Mouse (Mus musculus): ENCODE measurements around the gene Hist1h2bb. TPM values are rescaled to one million over a fixed set of nuclear protein-coding genes. Genes with fewer than 3 reads are reported as not detected.

Hist1h2bb gene
- polyA plus RNA-seq, 1 experiment = 2.8 TPM

DNA sequence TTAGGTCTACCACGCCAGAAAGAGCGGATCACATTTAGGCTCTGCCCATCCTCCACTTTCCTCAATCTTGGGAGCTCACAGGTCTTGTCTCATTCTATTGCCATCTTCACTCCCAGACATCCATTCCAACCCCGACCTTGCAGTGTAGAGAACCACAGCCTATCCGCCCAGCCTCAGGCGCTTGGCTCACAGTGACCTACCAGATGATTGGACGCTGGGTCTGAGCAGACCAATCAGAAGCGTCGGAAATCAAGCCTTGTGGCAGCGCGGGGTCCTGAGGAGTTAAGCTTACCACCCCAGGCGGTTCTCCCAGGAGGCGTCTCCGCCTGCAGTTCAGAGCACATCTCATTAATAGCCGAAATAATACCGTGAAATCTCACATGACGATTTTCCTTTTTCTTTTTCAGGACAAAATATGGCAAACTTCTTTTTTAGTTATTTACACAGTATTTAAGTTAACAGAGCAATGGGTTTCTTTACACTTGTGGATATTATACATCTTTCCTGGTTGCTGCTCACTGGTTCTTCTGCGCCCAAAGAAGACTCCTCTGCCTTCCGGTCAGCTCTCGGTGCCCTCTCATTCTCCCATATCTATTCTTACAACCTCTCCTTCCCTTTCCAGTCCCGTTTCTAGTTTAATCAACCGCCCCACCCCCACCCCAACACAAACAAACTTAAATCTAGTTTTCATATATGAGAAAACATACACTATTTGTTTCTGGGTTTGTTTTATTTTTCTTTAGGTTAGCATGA, 26.2 kb downstream of the Hist1h2bb start:
- no peaks in the 10 kb centered on the region for H3K36me3 ChIP-seq (ENCODE audit: control insufficient read depth, insufficient read depth)
- H3K4me3 ChIP-seq (ENCODE audit: insufficient read depth, poor library complexity, severe bottlenecking) = no peak overlapping the region
- no peaks in the 10 kb centered on the region for H3K79me3 ChIP-seq (ENCODE audit: low read depth)
- no peak for TF ChIP-seq USF1 (IDR thresholded peaks at IDR 0.05; ENCODE audit: low read depth)
- TF ChIP-seq MAX (IDR thresholded peaks at IDR 0.05) = no peak
- TF ChIP-seq MYOG (IDR thresholded peaks at IDR 0.05; ENCODE audit: control insufficient read depth, extremely low read depth, insufficient read length) = no peak
- no peak for TF ChIP-seq CEBPB (IDR thresholded peaks at IDR 0.05; ENCODE audit: low read depth)
- TF ChIP-seq MYOD1 (IDR thresholded peaks at IDR 0.05; ENCODE audit: control insufficient read depth, insufficient read length, low read depth) = no peak
- no peak for TF ChIP-seq CTCF (IDR thresholded peaks at IDR 0.05; ENCODE audit: control insufficient read depth, insufficient read depth, insufficient read length)
- no peak for TF ChIP-seq FOSL1 (IDR thresholded peaks at IDR 0.05; ENCODE audit: insufficient read depth, low read length, poor library complexity, severe bottlenecking)
- no peaks in the 10 kb centered on the region for H3K79me2 ChIP-seq (ENCODE audit: control insufficient read depth, insufficient read depth)
- no peak overlapping the region for H3ac ChIP-seq (ENCODE audit: control insufficient read depth, insufficient read length, low read depth)
- no peaks in the 10 kb centered on the region for H3K27me3 ChIP-seq (ENCODE audit: control insufficient read depth, insufficient read depth, insufficient read length)

DNA sequence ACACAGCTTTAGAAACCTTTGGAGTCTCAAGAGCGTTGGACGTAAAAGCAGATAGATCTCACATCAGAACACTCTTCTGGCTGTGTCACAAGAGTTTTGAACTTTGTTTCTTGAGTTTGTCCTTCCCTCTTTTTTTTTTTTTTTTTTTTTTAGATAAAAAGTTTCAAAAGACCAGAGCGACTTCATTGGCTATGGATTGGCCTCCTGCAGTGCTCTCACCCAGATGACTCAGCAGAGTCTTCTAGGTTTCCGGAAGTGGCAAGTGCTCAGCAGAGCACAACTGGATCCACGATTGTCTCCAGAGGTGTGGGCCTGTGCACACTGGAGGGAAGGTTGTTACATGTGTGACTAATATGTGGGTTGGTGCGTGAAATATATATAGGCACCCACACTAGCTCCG, 31.8 kb downstream of the Hist1h2bb start:
- no peaks in the 10 kb centered on the region for H3K36me3 ChIP-seq (ENCODE audit: control insufficient read depth, insufficient read depth)
- H3ac ChIP-seq (ENCODE audit: control insufficient read depth, insufficient read length, low read depth) = no peak overlapping the region
- no peaks in the 10 kb centered on the region for H3K79me3 ChIP-seq (ENCODE audit: low read depth)
- no peak overlapping the region for H3K4me3 ChIP-seq (ENCODE audit: insufficient read depth, poor library complexity, severe bottlenecking)
- H3K79me2 ChIP-seq (ENCODE audit: control insufficient read depth, insufficient read depth) = no peaks in the 10 kb centered on the region
- no peaks in the 10 kb centered on the region for H3K27me3 ChIP-seq (ENCODE audit: control insufficient read depth, insufficient read depth, insufficient read length)
- TF ChIP-seq FOSL1 (IDR thresholded peaks at IDR 0.05; ENCODE audit: insufficient read depth, low read length, poor library complexity, severe bottlenecking) (no peak), CTCF (IDR thresholded peaks at IDR 0.05; ENCODE audit: control insufficient read depth, insufficient read depth, insufficient read length) (no peak), MYOD1 (IDR thresholded peaks at IDR 0.05; ENCODE audit: control insufficient read depth, insufficient read length, low read depth) (no peak), MYOG (IDR thresholded peaks at IDR 0.05; ENCODE audit: control insufficient read depth, extremely low read depth, insufficient read length) (no peak), MAX (IDR thresholded peaks at IDR 0.05) (no peak), USF1 (IDR thresholded peaks at IDR 0.05; ENCODE audit: low read depth) (no peak)

DNA sequence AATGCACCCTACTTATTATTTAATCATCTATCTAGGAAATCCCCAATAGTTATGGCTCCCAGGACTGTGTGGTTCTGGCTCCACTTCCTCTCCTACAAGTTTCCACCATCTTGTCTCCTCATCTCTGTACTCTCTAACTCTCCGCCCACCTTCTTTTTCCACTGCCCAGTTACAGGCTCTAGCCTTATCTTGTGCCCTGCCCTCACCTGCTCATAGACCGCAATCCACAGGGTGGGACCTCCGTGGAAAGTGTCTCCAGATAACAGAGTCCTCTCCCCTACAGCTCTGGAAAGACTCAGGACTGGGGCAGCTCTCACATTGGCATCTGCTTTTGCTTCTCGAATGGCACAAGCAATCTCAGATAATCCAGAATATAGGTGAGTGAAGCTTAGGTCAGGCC, 32.5 kb downstream of the Hist1h2bb start:
- Histone ChIP-seq H3ac (ENCODE audit: control insufficient read depth, insufficient read length, low read depth) (no peak overlapping the region), H3K27me3 (ENCODE audit: control insufficient read depth, insufficient read depth, insufficient read length) (no peaks in the 10 kb centered on the region)
- TF ChIP-seq CTCF (IDR thresholded peaks at IDR 0.05; ENCODE audit: control insufficient read depth, insufficient read depth, insufficient read length) (no peak), FOSL1 (IDR thresholded peaks at IDR 0.05; ENCODE audit: insufficient read depth, low read length, poor library complexity, severe bottlenecking) (no peak), USF1 (IDR thresholded peaks at IDR 0.05; ENCODE audit: low read depth) (no peak), MYOD1 (IDR thresholded peaks at IDR 0.05; ENCODE audit: control insufficient read depth, insufficient read length, low read depth) (no peak), MAX (IDR thresholded peaks at IDR 0.05) (no peak)

DNA sequence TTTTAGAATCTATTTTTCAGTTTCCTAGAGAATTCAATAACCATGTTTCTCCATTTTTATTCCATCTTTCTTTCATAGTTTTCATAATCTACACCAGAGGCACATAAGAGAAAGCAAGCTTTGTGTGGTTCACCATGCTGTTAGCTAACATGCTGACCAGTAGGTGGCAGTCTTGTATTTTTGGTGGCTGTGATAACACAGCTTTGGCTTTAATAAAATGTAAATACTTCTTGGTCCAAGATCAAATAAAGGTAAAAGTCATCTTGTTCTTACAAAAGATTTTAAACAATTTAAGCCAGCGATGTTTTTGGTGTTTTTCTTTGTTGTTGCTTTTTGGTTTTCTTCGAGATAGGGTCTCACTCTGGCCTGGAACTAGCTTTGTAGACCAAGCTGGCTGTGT, 46.0 kb downstream of the Hist1h2bb start:
- peaks cover 21% of the 10 kb centered on the region for H3K27me3 ChIP-seq (ENCODE audit: control insufficient read depth, insufficient read depth, insufficient read length)
- H3K4me3 ChIP-seq (ENCODE audit: insufficient read depth, poor library complexity, severe bottlenecking) = no peak overlapping the region
- H3ac ChIP-seq (ENCODE audit: control insufficient read depth, insufficient read length, low read depth) = no peak overlapping the region
- no peaks in the 10 kb centered on the region for H3K36me3 ChIP-seq (ENCODE audit: control insufficient read depth, insufficient read depth)
- peak; percentile 42 for TF ChIP-seq CTCF (IDR thresholded peaks at IDR 0.05; ENCODE audit: control insufficient read depth, insufficient read depth, insufficient read length)
- no peak for TF ChIP-seq CEBPB (IDR thresholded peaks at IDR 0.05; ENCODE audit: low read depth)
- TF ChIP-seq MYOG (IDR thresholded peaks at IDR 0.05; ENCODE audit: control insufficient read depth, extremely low read depth, insufficient read length) = no peak
- no peak for TF ChIP-seq MYOD1 (IDR thresholded peaks at IDR 0.05; ENCODE audit: control insufficient read depth, insufficient read length, low read depth)
- no peaks in the 10 kb centered on the region for H3K79me3 ChIP-seq (ENCODE audit: low read depth)
- no peaks in the 10 kb centered on the region for H3K79me2 ChIP-seq (ENCODE audit: control insufficient read depth, insufficient read depth)

More for the DNA sequence above, 32.5 kb downstream of the Hist1h2bb start:
- H3K4me3 ChIP-seq (ENCODE audit: insufficient read depth, poor library complexity, severe bottlenecking) = no peak overlapping the region
- H3K79me3 ChIP-seq (ENCODE audit: low read depth) = no peaks in the 10 kb centered on the region
- H3K79me2 ChIP-seq (ENCODE audit: control insufficient read depth, insufficient read depth) = no peaks in the 10 kb centered on the region
- no peaks in the 10 kb centered on the region for H3K36me3 ChIP-seq (ENCODE audit: control insufficient read depth, insufficient read depth)

Small RNA genes lying within 50 kb of the gene (microRNA-seq; reads per million reads assigned to microRNA genes)
- gene Gm44314 (ENCODE audit: borderline microRNAs expressed) (not detected), gene Gm44484 (ENCODE audit: borderline microRNAs expressed) (not detected)

Other genes starting within 250 kb of the Hist1h2bb start
- 6.9 TPM for gene Hist1h4h, start 215.7 kb upstream of the Hist1h2bb start, polyA plus RNA-seq (2012; fragmentation: generic; extraction: Trizol)
- gene Hist1h2af, start 212.8 kb upstream of the Hist1h2bb start, polyA plus RNA-seq (2012; fragmentation: generic; extraction: Trizol) = 98.1 TPM
- gene Hist1h3g, start 211.3 kb upstream of the Hist1h2bb start, polyA plus RNA-seq (2012; fragmentation: generic; extraction: Trizol) = 5.5 TPM
- gene Hist1h2bh, start 203.3 kb upstream of the Hist1h2bb start, polyA plus RNA-seq (2012; fragmentation: generic; extraction: Trizol) = 1.2 TPM
- 1.2 TPM for gene Hist1h3f, start 202.7 kb upstream of the Hist1h2bb start, polyA plus RNA-seq (2012; fragmentation: generic; extraction: Trizol)
- 7.4 TPM for gene Hist1h4f, start 195.1 kb upstream of the Hist1h2bb start, polyA plus RNA-seq (2012; fragmentation: generic; extraction: Trizol)
- 0.25 TPM for gene Hist1h1d, start 193.5 kb upstream of the Hist1h2bb start, polyA plus RNA-seq (2012; fragmentation: generic; extraction: Trizol)
- 2.8 TPM for gene Hist1h3e, start 184.4 kb upstream of the Hist1h2bb start, polyA plus RNA-seq (2012; fragmentation: generic; extraction: Trizol)
- gene Hist1h2ae, start 175.5 kb upstream of the Hist1h2bb start, polyA plus RNA-seq (2012; fragmentation: generic; extraction: Trizol) = 12.6 TPM
- 9.9 TPM for gene Hist1h2bg, start 175.3 kb upstream of the Hist1h2bb start, polyA plus RNA-seq (2012; fragmentation: generic; extraction: Trizol)
- gene Hist1h2bf, start 172.5 kb upstream of the Hist1h2bb start, polyA plus RNA-seq (2012; fragmentation: generic; extraction: Trizol) = 4.5 TPM
- gene Hist1h2ad, start 172.4 kb upstream of the Hist1h2bb start, polyA plus RNA-seq (2012; fragmentation: generic; extraction: Trizol) = 0.73 TPM
- 1.9 TPM for gene Hist1h3d, start 171.0 kb upstream of the Hist1h2bb start, polyA plus RNA-seq (2012; fragmentation: generic; extraction: Trizol)
- gene Hist1h4d, start 165.1 kb upstream of the Hist1h2bb start, polyA plus RNA-seq (2012; fragmentation: generic; extraction: Trizol) = 2.8 TPM
- gene Hist1h2be, start 125.6 kb upstream of the Hist1h2bb start, polyA plus RNA-seq (2012; fragmentation: generic; extraction: Trizol) = 0.98 TPM
- 1.2 TPM for gene Hist1h1e, start 124.2 kb upstream of the Hist1h2bb start, polyA plus RNA-seq (2012; fragmentation: generic; extraction: Trizol)
- 0.54 TPM for gene Hist1h2ac, start 62.8 kb upstream of the Hist1h2bb start, polyA plus RNA-seq (2012; fragmentation: generic; extraction: Trizol)
- gene Hist1h2bc, start 62.5 kb upstream of the Hist1h2bb start, polyA plus RNA-seq (2012; fragmentation: generic; extraction: Trizol) = 16.8 TPM
- not detected for gene Hist1h1t, start 50.9 kb upstream of the Hist1h2bb start, polyA plus RNA-seq (2012; fragmentation: generic; extraction: Trizol)
- 0.62 TPM for gene Hist1h4c, start 48.3 kb upstream of the Hist1h2bb start, polyA plus RNA-seq (2012; fragmentation: generic; extraction: Trizol)
- 0.91 TPM for gene Hfe, start 35.9 kb upstream of the Hist1h2bb start, polyA plus RNA-seq (2012; fragmentation: generic; extraction: Trizol)
- 45.9 TPM for gene Hist1h1c, start 7.9 kb upstream of the Hist1h2bb start, polyA plus RNA-seq (2012; fragmentation: generic; extraction: Trizol)
- 6.1 TPM for gene Hist1h3c, start 1.1 kb upstream of the Hist1h2bb start, polyA plus RNA-seq (2012; fragmentation: generic; extraction: Trizol)
- gene Hist1h2ab, start 4.4 kb downstream of the Hist1h2bb start, polyA plus RNA-seq (2012; fragmentation: generic; extraction: Trizol) = 9.3 TPM
- 2.0 TPM for gene Hist1h3b, start 5.5 kb downstream of the Hist1h2bb start, polyA plus RNA-seq (2012; fragmentation: generic; extraction: Trizol)
- 16.8 TPM for gene Hist1h4b, start 10.3 kb downstream of the Hist1h2bb start, polyA plus RNA-seq (2012; fragmentation: generic; extraction: Trizol)
- 6.8 TPM for gene Hist1h4a, start 14.5 kb downstream of the Hist1h2bb start, polyA plus RNA-seq (2012; fragmentation: generic; extraction: Trizol)
- 2.4 TPM for gene Hist1h3a, start 15.7 kb downstream of the Hist1h2bb start, polyA plus RNA-seq (2012; fragmentation: generic; extraction: Trizol)
- gene Hist1h1a, start 16.9 kb downstream of the Hist1h2bb start, polyA plus RNA-seq (2012; fragmentation: generic; extraction: Trizol) = 1.5 TPM
- 0.02 TPM for gene Trim38, start 23.2 kb downstream of the Hist1h2bb start, polyA plus RNA-seq (2012; fragmentation: generic; extraction: Trizol)
- gene Slc17a2, start 60.3 kb downstream of the Hist1h2bb start, polyA plus RNA-seq (2012; fragmentation: generic; extraction: Trizol) = not detected
- not detected for gene Slc17a3, start 92.7 kb downstream of the Hist1h2bb start, polyA plus RNA-seq (2012; fragmentation: generic; extraction: Trizol)
- gene Slc17a1, start 121.0 kb downstream of the Hist1h2bb start, polyA plus RNA-seq (2012; fragmentation: generic; extraction: Trizol) = not detected
- not detected for gene Slc17a4, start 168.3 kb downstream of the Hist1h2bb start, polyA plus RNA-seq (2012; fragmentation: generic; extraction: Trizol)
- not detected for gene Hist1h2ba, start 187.4 kb downstream of the Hist1h2bb start, polyA plus RNA-seq (2012; fragmentation: generic; extraction: Trizol)
- gene Hist1h2aa, start 187.7 kb downstream of the Hist1h2bb start, polyA plus RNA-seq (2012; fragmentation: generic; extraction: Trizol) = not detected
- not detected for gene Scgn, start 244.5 kb downstream of the Hist1h2bb start, polyA plus RNA-seq (2012; fragmentation: generic; extraction: Trizol)